Mouse (Mus musculus) intestine, embryonic 15.5 days (tissue): ENCODE results near the gene Trim65. TPM values are rescaled to one million over a fixed set of nuclear protein-coding genes. Genes with fewer than 3 reads are reported as not detected.

Experiments
- ATAC-seq: fragments of 200-750 bp; cut with Nextera tagmentation; 2 replicates; pipeline ENCODE4 v1.8.0; 2017; ENCODE audit warnings: moderate TSS enrichment, moderate library complexity
- H3K27ac ChIP-seq: fragments of 300-500 bp; sonication (generic); 2 replicates; pipeline ENCODE4 v1.5.1; 2015; ENCODE audit warnings: mild to moderate bottlenecking, inconsistent platforms
- H3K27me3 ChIP-seq: fragments of 300-500 bp; sonication (generic); replicated peaks from 2 replicates; pipeline ENCODE4 v1.6.1; 2015; ENCODE audit warnings: inconsistent platforms
- H3K36me3 ChIP-seq: fragments of 300-500 bp; sonication (generic); 2 replicates; pipeline ENCODE4 v1.6.1; 2015; ENCODE audit warnings: inconsistent platforms
- H3K4me1 ChIP-seq: fragments of 300-500 bp; sonication (generic); replicated peaks from 2 replicates; pipeline ENCODE4 v1.6.1; 2015; ENCODE audit warnings: inconsistent platforms
- H3K4me2 ChIP-seq: fragments of 300-500 bp; sonication (generic); replicated peaks from 2 replicates; pipeline ENCODE4 v1.6.1; 2015; ENCODE audit warnings: mild to moderate bottlenecking, inconsistent platforms
- H3K4me3 ChIP-seq: fragments of 300-500 bp; sonication (generic); replicated peaks from 2 replicates; pipeline ENCODE4 v1.5.1; 2015; ENCODE audit warnings: inconsistent platforms
- H3K9ac ChIP-seq: fragments of 300-500 bp; sonication (generic); 2 replicates; pipeline ENCODE4 v1.6.1; 2015; ENCODE audit warnings: inconsistent platforms
- H3K9me3 ChIP-seq: fragments of 300-500 bp; sonication (generic); 2 replicates; pipeline ENCODE4 v1.6.1; 2016; ENCODE audit warnings: inconsistent platforms
- WGBS: fragments of 180-500 bp; shearing (Covaris S2); methylation state at CpG from one replicate; pipeline ENCODE4 v1.1.7; 2015; 5-methylcytosine and 5-hydroxymethylcytosine counted together
- polyA plus RNA-seq: library from polyadenylated mRNA; unstranded; fragments of >200 nt; fragmentation: Nextera tagmentation; extraction: Ambion mirVana; gene quantifications from 2 replicates; pipeline ENCODE4 v1.2.1, GENCODE M21; 2015

Trim65 gene
- 6.4 and 7.1 TPM in 2 replicates for polyA plus RNA-seq

- peaks cover 18% of the 10 kb centered on the region for H3K36me3 ChIP-seq
- peak within 1 kb of the TSS; percentile 66 for H3K4me3 ChIP-seq
- H3K27me3 ChIP-seq, result no peaks in the 10 kb centered on the region
- H3K4me2 ChIP-seq, result peak within 1 kb of the TSS; percentile 82
- H3K27ac ChIP-seq, result peak within 1 kb of the TSS; percentile 96
- peak; percentile 89 for ATAC-seq
- H3K9me3 ChIP-seq, result no peaks in the 10 kb centered on the region
- WGBS, result under 1% methylated on average over 67 of the region's 69 CpGs
- peak within 1 kb of the TSS; percentile 81 for H3K9ac ChIP-seq
- peaks cover 31% of the 10 kb centered on the region for H3K4me1 ChIP-seq
These were observed at the start of gene Trim65 for GRCm38 (mm10) chr11:116130488-116131205. Gene Trim65 (minus strand): TSS chr11:116131128.

- H3K27me3 ChIP-seq, result no peaks in the 10 kb centered on the region
- no peaks in the 10 kb centered on the region for H3K4me1 ChIP-seq
- no peaks in the 10 kb centered on the region for H3K9me3 ChIP-seq
- peaks cover 45% of the 10 kb centered on the region for H3K36me3 ChIP-seq
- 82% methylated on average over 20 of the region's 20 CpGs for WGBS
- ATAC-seq, result no peak
- no peak overlapping the region for H3K9ac ChIP-seq
- no peak overlapping the region for H3K27ac ChIP-seq
- no peak overlapping the region for H3K4me2 ChIP-seq
- no peak overlapping the region for H3K4me3 ChIP-seq
These were observed 47.6 kb upstream of the Trim65 start for GRCm38 (mm10) chr11:116178411-116179121.

GRCm38 (mm10) chr11:116176010-116176409, 45.1 kb upstream of the Trim65 start:
- no peak overlapping the region for H3K27ac ChIP-seq
- no peak overlapping the region for H3K9ac ChIP-seq
- H3K9me3 ChIP-seq, result no peaks in the 10 kb centered on the region
- 87% methylated on average over 7 of the region's 7 CpGs for WGBS
- no peak overlapping the region for H3K4me2 ChIP-seq
- no peaks in the 10 kb centered on the region for H3K4me1 ChIP-seq
- no peak for ATAC-seq
- H3K36me3 ChIP-seq, result peaks cover 53% of the 10 kb centered on the region
- H3K27me3 ChIP-seq, result no peaks in the 10 kb centered on the region
- H3K4me3 ChIP-seq, result no peak overlapping the region

GRCm38 (mm10) chr11:116174775-116175448, 44.0 kb upstream of the Trim65 start:
- ATAC-seq, result 0 out of 2 replicates have a peak, but pooled peaks have one; percentile 27
- H3K9ac ChIP-seq, result no peak overlapping the region

GRCm38 (mm10) chr11:116171959-116172358, 41.0 kb upstream of the Trim65 start:
- Histone ChIP-seq H3K4me2 (no peak overlapping the region), H3K27ac (no peak overlapping the region), H3K9me3 (no peaks in the 10 kb centered on the region), H3K36me3 (peaks cover 31% of the 10 kb centered on the region), H3K4me3 (no peak overlapping the region), H3K4me1 (peaks cover 2% of the 10 kb centered on the region; the same call in 1 of the 2 replicates), H3K9ac (no peak overlapping the region), H3K27me3 (no peaks in the 10 kb centered on the region)
- ATAC-seq, result no peak
- WGBS, result 90% methylated on average over 2 of the region's 2 CpGs

More at GRCm38 (mm10) chr11:116174775-116175448, 44.0 kb upstream of the Trim65 start:
- 86% methylated on average over 22 of the region's 22 CpGs for WGBS
- Histone ChIP-seq H3K4me2 (no peak overlapping the region), H3K36me3 (peaks cover 48% of the 10 kb centered on the region), H3K27ac (no peak overlapping the region), H3K27me3 (no peaks in the 10 kb centered on the region), H3K9me3 (no peaks in the 10 kb centered on the region), H3K4me3 (no peak overlapping the region), H3K4me1 (0 out of 2 replicates have a peak, but pooled peaks cover 2% of the 10 kb centered on the region)

GRCm38 (mm10) chr11:116170003-116170800, 39.3 kb upstream of the Trim65 start:
- 82% methylated on average over 5 of the region's 5 CpGs for WGBS
- peaks cover 4% of the 10 kb centered on the region; the same call in 1 of the 2 replicates for H3K4me1 ChIP-seq
- H3K9ac ChIP-seq, result no peak overlapping the region
- H3K4me2 ChIP-seq, result no peak overlapping the region
- no peaks in the 10 kb centered on the region for H3K9me3 ChIP-seq
- H3K4me3 ChIP-seq, result no peak overlapping the region
- ATAC-seq, result no peak
- H3K27ac ChIP-seq, result no peak overlapping the region
- H3K36me3 ChIP-seq, result peaks cover 30% of the 10 kb centered on the region
- no peaks in the 10 kb centered on the region for H3K27me3 ChIP-seq

- no peaks in the 10 kb centered on the region for H3K9me3 ChIP-seq
- H3K4me3 ChIP-seq, result no peak overlapping the region
- no peaks in the 10 kb centered on the region for H3K27me3 ChIP-seq
- no peak overlapping the region for H3K27ac ChIP-seq
- WGBS, result 81% methylated on average over 3 of the region's 3 CpGs
- no peak for ATAC-seq
- H3K36me3 ChIP-seq, result peaks cover 21% of the 10 kb centered on the region
- peaks cover 4% of the 10 kb centered on the region; the same call in 1 of the 2 replicates for H3K4me1 ChIP-seq
- no peak overlapping the region for H3K9ac ChIP-seq
- H3K4me2 ChIP-seq, result no peak overlapping the region
These were observed 38.3 kb upstream of the Trim65 start for GRCm38 (mm10) chr11:116169214-116169613.

GRCm38 (mm10) chr11:116167884-116168439, 37.0 kb upstream of the Trim65 start, which contains the start of gene Fbf1:
Gene Fbf1 (minus strand): TSS chr11:116168166.
- Histone ChIP-seq H3K9me3 (no peaks in the 10 kb centered on the region), H3K4me2 (peak within 1 kb of the TSS; percentile 73), H3K27me3 (no peaks in the 10 kb centered on the region), H3K36me3 (peaks cover 11% of the 10 kb centered on the region), H3K4me1 (peaks cover 4% of the 10 kb centered on the region; the same call in 1 of the 2 replicates), H3K9ac (peak within 1 kb of the TSS; percentile 71), H3K4me3 (peak within 1 kb of the TSS; percentile 73), H3K27ac (peak within 1 kb of the TSS; percentile 93)
- ATAC-seq, result peak; percentile 98
- under 1% methylated on average over 40 of the region's 40 CpGs for WGBS

GRCm38 (mm10) chr11:116167232-116167631, 36.3 kb upstream of the Trim65 start:
- Histone ChIP-seq H3K36me3 (peaks cover 5% of the 10 kb centered on the region), H3K4me2 (peak overlapping the region; percentile 73), H3K9ac (peak overlapping the region; percentile 71), H3K4me1 (peaks cover 4% of the 10 kb centered on the region), H3K9me3 (no peaks in the 10 kb centered on the region), H3K27ac (peak overlapping the region; percentile 93), H3K27me3 (no peaks in the 10 kb centered on the region), H3K4me3 (peak overlapping the region; percentile 73)
- ATAC-seq, result 0 out of 2 replicates have a peak, but pooled peaks have one; percentile 1
- WGBS, result 4% methylated on average over 6 of the region's 6 CpGs

- ATAC-seq, result no peak
- Histone ChIP-seq H3K9ac (no peak overlapping the region), H3K4me2 (no peak overlapping the region), H3K36me3 (peaks cover 5% of the 10 kb centered on the region; the same call in 1 of the 2 replicates), H3K4me3 (no peak overlapping the region), H3K9me3 (no peaks in the 10 kb centered on the region), H3K27me3 (no peaks in the 10 kb centered on the region), H3K4me1 (peaks cover 2% of the 10 kb centered on the region), H3K27ac (no peak overlapping the region)
- whole genome bisulfite sequencing, result 55% methylated on average over 9 of the region's 9 CpGs
These were observed 32.1 kb upstream of the Trim65 start for GRCm38 (mm10) chr11:116163002-116163401.

GRCm38 (mm10) chr11:116162146-116162545, 31.2 kb upstream of the Trim65 start:
- ATAC-seq, result no peak
- no peak overlapping the region for H3K4me2 ChIP-seq
- H3K27me3 ChIP-seq, result no peaks in the 10 kb centered on the region
- no peak overlapping the region for H3K4me3 ChIP-seq
- H3K36me3 ChIP-seq, result peaks cover 5% of the 10 kb centered on the region; the same call in 1 of the 2 replicates
- no peaks in the 10 kb centered on the region for H3K9me3 ChIP-seq
- H3K27ac ChIP-seq, result no peak overlapping the region
- 74% methylated on average over 10 of the region's 10 CpGs for WGBS
- H3K4me1 ChIP-seq, result peaks cover 2% of the 10 kb centered on the region
- no peak overlapping the region for H3K9ac ChIP-seq
